Mouse (Mus musculus): ENCODE data around the gene Cdc40. TPM values are rescaled to one million over a fixed set of nuclear protein-coding genes. Genes with fewer than 3 reads are reported as not detected.

Cdc40 gene
- polyA plus RNA-seq, 1 experiment: 6.0 TPM

- H3K27ac ChIP-seq (ENCODE audit: control insufficient read depth, insufficient read depth, low read depth, low read length): no peak overlapping the region
Observed at GRCm38 (mm10) chr10:40847176-40847874, 35.8 kb downstream of the Cdc40 start.

GRCm38 (mm10) chr10:40845626-40846025 is 37.5 kb downstream of the Cdc40 start:
- TF ChIP-seq CTCF (IDR thresholded peaks at IDR 0.05; ENCODE audit: control insufficient read depth, insufficient read depth, insufficient replicate concordance, low read depth, low read length) (no peak), POLR2A (IDR thresholded peaks at IDR 0.05; ENCODE audit: control insufficient read depth, low read depth, low read length) (no peak)
- H3K27me3 ChIP-seq (ENCODE audit: control insufficient read depth, insufficient read depth, low read length): no peaks in the 10 kb centered on the region
- no peaks in the 10 kb centered on the region; the same call in 1 of the 2 replicates for H3K36me3 ChIP-seq (ENCODE audit: control insufficient read depth, insufficient read depth, low read length)
- no peak overlapping the region for H3K4me3 ChIP-seq (ENCODE audit: control insufficient read depth, low read depth, low read length)
- H3K27ac ChIP-seq (ENCODE audit: control insufficient read depth, insufficient read depth, low read depth, low read length): no peak overlapping the region
- H3K4me1 ChIP-seq (ENCODE audit: control insufficient read depth, insufficient read depth, low read length): no peaks in the 10 kb centered on the region

More at GRCm38 (mm10) chr10:40847176-40847874, 35.8 kb downstream of the Cdc40 start:
- no peak overlapping the region for H3K4me3 ChIP-seq (ENCODE audit: control insufficient read depth, low read depth, low read length)
- no peaks in the 10 kb centered on the region for H3K4me1 ChIP-seq (ENCODE audit: control insufficient read depth, insufficient read depth, low read length)
- H3K27me3 ChIP-seq (ENCODE audit: control insufficient read depth, insufficient read depth, low read length): no peaks in the 10 kb centered on the region
- no peaks in the 10 kb centered on the region; the same call in 1 of the 2 replicates for H3K36me3 ChIP-seq (ENCODE audit: control insufficient read depth, insufficient read depth, low read length)
- no peak for TF ChIP-seq CTCF (IDR thresholded peaks at IDR 0.05; ENCODE audit: control insufficient read depth, insufficient read depth, insufficient replicate concordance, low read depth, low read length)
- no peak for TF ChIP-seq POLR2A (IDR thresholded peaks at IDR 0.05; ENCODE audit: control insufficient read depth, low read depth, low read length)

DNA sequence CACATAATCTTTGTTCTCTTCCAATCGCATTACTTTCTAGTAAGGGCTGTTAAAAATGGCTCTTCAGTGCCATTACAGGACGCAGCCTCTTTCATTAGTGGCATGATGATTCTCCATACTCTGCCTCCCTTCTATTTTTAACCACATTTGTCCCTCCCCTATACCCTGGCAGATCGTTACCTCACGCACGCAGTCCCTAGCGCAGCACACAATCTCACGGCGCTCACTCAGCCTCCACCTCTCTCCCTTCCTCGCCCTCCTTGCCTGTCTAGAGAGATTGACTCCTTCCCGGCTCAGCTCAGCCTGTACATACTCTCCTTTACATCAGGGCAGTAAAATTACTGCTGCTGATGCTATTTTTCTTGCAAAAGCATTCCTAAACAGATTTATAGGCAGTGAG is 38.6 kb downstream of the Cdc40 start:
- no peak for TF ChIP-seq POLR2A (IDR thresholded peaks at IDR 0.05; ENCODE audit: control insufficient read depth, low read depth, low read length)
- no peak for TF ChIP-seq CTCF (IDR thresholded peaks at IDR 0.05; ENCODE audit: control insufficient read depth, insufficient read depth, insufficient replicate concordance, low read depth, low read length)
- Histone ChIP-seq H3K4me1 (ENCODE audit: control insufficient read depth, insufficient read depth, low read length) (no peaks in the 10 kb centered on the region), H3K27me3 (ENCODE audit: control insufficient read depth, insufficient read depth, low read length) (no peaks in the 10 kb centered on the region), H3K36me3 (ENCODE audit: control insufficient read depth, insufficient read depth, low read length) (no peaks in the 10 kb centered on the region; the same call in 1 of the 2 replicates), H3K27ac (ENCODE audit: control insufficient read depth, insufficient read depth, low read depth, low read length) (no peak overlapping the region), H3K4me3 (ENCODE audit: control insufficient read depth, low read depth, low read length) (no peak overlapping the region)

GRCm38 (mm10) chr10:40843841-40844240 is 39.3 kb downstream of the Cdc40 start:
- Histone ChIP-seq H3K27me3 (ENCODE audit: control insufficient read depth, insufficient read depth, low read length) (no peaks in the 10 kb centered on the region), H3K36me3 (ENCODE audit: control insufficient read depth, insufficient read depth, low read length) (no peaks in the 10 kb centered on the region; the same call in 1 of the 2 replicates), H3K4me1 (ENCODE audit: control insufficient read depth, insufficient read depth, low read length) (no peaks in the 10 kb centered on the region), H3K27ac (ENCODE audit: control insufficient read depth, insufficient read depth, low read depth, low read length) (0 out of 2 replicates have a peak overlapping the region, but pooled peaks have one; percentile 5), H3K4me3 (ENCODE audit: control insufficient read depth, low read depth, low read length) (no peak overlapping the region)
- TF ChIP-seq POLR2A (IDR thresholded peaks at IDR 0.05; ENCODE audit: control insufficient read depth, low read depth, low read length) (no peak), CTCF (IDR thresholded peaks at IDR 0.05; ENCODE audit: control insufficient read depth, insufficient read depth, insufficient replicate concordance, low read depth, low read length) (no peak)

GRCm38 (mm10) chr10:40840086-40840485 is 43.0 kb downstream of the Cdc40 start:
- TF ChIP-seq POLR2A (IDR thresholded peaks at IDR 0.05; ENCODE audit: control insufficient read depth, low read depth, low read length) (no peak), CTCF (IDR thresholded peaks at IDR 0.05; ENCODE audit: control insufficient read depth, insufficient read depth, insufficient replicate concordance, low read depth, low read length) (no peak)
- no peaks in the 10 kb centered on the region for H3K36me3 ChIP-seq (ENCODE audit: control insufficient read depth, insufficient read depth, low read length)
- no peaks in the 10 kb centered on the region for H3K4me1 ChIP-seq (ENCODE audit: control insufficient read depth, insufficient read depth, low read length)
- no peaks in the 10 kb centered on the region for H3K27me3 ChIP-seq (ENCODE audit: control insufficient read depth, insufficient read depth, low read length)
- no peak overlapping the region for H3K27ac ChIP-seq (ENCODE audit: control insufficient read depth, insufficient read depth, low read depth, low read length)
- H3K4me3 ChIP-seq (ENCODE audit: control insufficient read depth, low read depth, low read length): no peak overlapping the region

GRCm38 (mm10) chr10:40831267-40831666 is 51.8 kb downstream of the Cdc40 start:
- H3K4me3 ChIP-seq (ENCODE audit: control insufficient read depth, low read depth, low read length): no peak overlapping the region
- TF ChIP-seq CTCF (IDR thresholded peaks at IDR 0.05; ENCODE audit: control insufficient read depth, insufficient read depth, insufficient replicate concordance, low read depth, low read length) (no peak), POLR2A (IDR thresholded peaks at IDR 0.05; ENCODE audit: control insufficient read depth, low read depth, low read length) (no peak)
- no peaks in the 10 kb centered on the region for H3K27me3 ChIP-seq (ENCODE audit: control insufficient read depth, insufficient read depth, low read length)
- peaks cover 1% of the 10 kb centered on the region; the same call in 1 of the 2 replicates for H3K36me3 ChIP-seq (ENCODE audit: control insufficient read depth, insufficient read depth, low read length)
- no peak overlapping the region for H3K27ac ChIP-seq (ENCODE audit: control insufficient read depth, insufficient read depth, low read depth, low read length)
- no peaks in the 10 kb centered on the region for H3K4me1 ChIP-seq (ENCODE audit: control insufficient read depth, insufficient read depth, low read length)

DNA sequence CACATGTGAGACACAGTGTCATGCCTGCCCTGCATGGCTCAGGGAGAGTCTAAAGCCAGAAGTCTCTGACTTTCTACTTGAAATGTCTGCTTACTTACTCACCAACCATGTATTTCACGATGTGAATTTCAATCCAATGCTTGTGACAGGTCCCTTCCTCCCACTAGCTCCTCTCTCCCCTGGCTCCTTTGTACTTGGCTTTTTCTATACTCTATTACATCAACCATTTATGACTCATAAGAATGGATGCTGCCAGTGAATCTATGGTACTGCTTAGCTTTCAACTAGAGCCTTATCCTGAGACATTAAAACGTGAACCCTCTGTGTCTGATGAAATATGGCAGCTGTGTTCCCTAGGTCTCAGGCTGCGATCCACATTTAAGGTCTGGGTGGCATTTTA is 52.8 kb downstream of the Cdc40 start:
- H3K27ac ChIP-seq (ENCODE audit: control insufficient read depth, insufficient read depth, low read depth, low read length): no peak overlapping the region
- H3K36me3 ChIP-seq (ENCODE audit: control insufficient read depth, insufficient read depth, low read length): peaks cover 1% of the 10 kb centered on the region; the same call in 1 of the 2 replicates

More for the DNA sequence above, 52.8 kb downstream of the Cdc40 start:
- Histone ChIP-seq H3K27me3 (ENCODE audit: control insufficient read depth, insufficient read depth, low read length) (no peaks in the 10 kb centered on the region), H3K4me3 (ENCODE audit: control insufficient read depth, low read depth, low read length) (no peak overlapping the region), H3K4me1 (ENCODE audit: control insufficient read depth, insufficient read depth, low read length) (no peaks in the 10 kb centered on the region)
- no peak for TF ChIP-seq CTCF (IDR thresholded peaks at IDR 0.05; ENCODE audit: control insufficient read depth, insufficient read depth, insufficient replicate concordance, low read depth, low read length)
- no peak for TF ChIP-seq POLR2A (IDR thresholded peaks at IDR 0.05; ENCODE audit: control insufficient read depth, low read depth, low read length)
